Mouse (Mus musculus): ENCODE results near the gene Abt1.

- TF ChIP-seq CTCF (IDR thresholded peaks at IDR 0.05; ENCODE audit: low read depth) (no peak), EP300 (optimal IDR thresholded peaks at IDR 0.05) (no peak)
Observed at GRCm38 (mm10) chr13:23425505-23425904, 1.8 kb upstream of the Abt1 start.
